Mouse (Mus musculus): Measurements from ENCODE around the gene Slfn4. TPM values are rescaled to one million over a fixed set of nuclear protein-coding genes. Genes with fewer than 3 reads are reported as not detected.

Gene Slfn4
- polyA plus RNA-seq, 3 experiments from 2014 or later, result 0.24 to 0.35 (median 0.26) TPM

Other genes with a start within 250 kb of the Slfn4 start
- gene Slfn5, start 223.8 kb upstream of the Slfn4 start, polyA plus RNA-seq (2017; shearing (Covaris generic)), result 10 to 100 TPM; 18.0 to 28.9 (median 27.4) TPM
- 10 to 100 TPM; 23.0 to 30.8 (median 23.2) TPM for gene Slfn9, start 183.4 kb upstream of the Slfn4 start, polyA plus RNA-seq (2017; shearing (Covaris generic))
- 10 to 100 TPM; 52.4 to 79.0 (median 67.6) TPM for gene Slfn8, start 154.4 kb upstream of the Slfn4 start, polyA plus RNA-seq (2017; shearing (Covaris generic))
- gene Slfn2, start 110.1 kb upstream of the Slfn4 start, polyA plus RNA-seq (2017; shearing (Covaris generic)), result 100 to 1,000 TPM; 817 to 952 (median 818) TPM
- gene Slfn1, start 58.3 kb upstream of the Slfn4 start, polyA plus RNA-seq (2017; shearing (Covaris generic)), result 100 to 1,000 TPM; 143 to 239 (median 228) TPM
- gene Slfn3, start 16.1 kb downstream of the Slfn4 start, polyA plus RNA-seq (2017; shearing (Covaris generic)), result 1 to 10 TPM; 2.5 to 4.4 (median 3.8) TPM
- gene Slfn14, start 111.5 kb downstream of the Slfn4 start, polyA plus RNA-seq (2017; shearing (Covaris generic)), result under 1 TPM in 1 of 3 experiments, not detected in 2; 0.09 TPM
- gene Ap2b1, start 123.8 kb downstream of the Slfn4 start, polyA plus RNA-seq (2017; shearing (Covaris generic)), result 10 to 100 TPM; 57.2 to 59.1 (median 57.7) TPM
- gene Pex12, start 127.4 kb downstream of the Slfn4 start, polyA plus RNA-seq (2017; shearing (Covaris generic)), result 10 to 100 TPM in 2 of 3 experiments, 1 to 10 TPM in 1; 8.4 to 15.4 (median 13.2) TPM
- not detected for gene Rasl10b, start 234.0 kb downstream of the Slfn4 start, polyA plus RNA-seq (2017; shearing (Covaris generic))